Mouse (Mus musculus): ENCODE results near the gene Tbc1d25.
A peak's percentile ranks its signal among the peaks of the same experiment; 100 is the strongest.

Tbc1d25 gene

DNA sequence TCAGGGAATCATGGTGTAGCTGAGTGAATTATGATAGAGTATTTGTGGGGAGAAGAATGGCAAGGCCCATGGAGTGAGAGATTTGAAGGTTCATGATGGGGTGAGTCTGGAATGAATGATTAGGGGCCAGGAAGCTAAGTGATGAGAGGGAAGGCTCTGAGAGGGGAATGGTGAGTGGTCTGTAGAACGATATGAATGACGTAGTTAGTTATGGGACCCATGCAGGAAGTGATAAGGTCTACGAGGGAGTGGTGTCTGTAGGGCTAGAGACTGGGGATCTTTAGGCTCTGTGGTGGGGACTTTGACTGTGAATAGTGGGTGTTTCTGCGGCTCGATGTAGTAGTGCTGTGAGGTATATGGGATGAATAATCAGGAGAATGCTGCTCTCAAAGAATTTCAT lies 3.7 kb upstream of the Tbc1d25 start:
- no peak for DNase-seq (ENCODE audit: low read depth)

DNA sequence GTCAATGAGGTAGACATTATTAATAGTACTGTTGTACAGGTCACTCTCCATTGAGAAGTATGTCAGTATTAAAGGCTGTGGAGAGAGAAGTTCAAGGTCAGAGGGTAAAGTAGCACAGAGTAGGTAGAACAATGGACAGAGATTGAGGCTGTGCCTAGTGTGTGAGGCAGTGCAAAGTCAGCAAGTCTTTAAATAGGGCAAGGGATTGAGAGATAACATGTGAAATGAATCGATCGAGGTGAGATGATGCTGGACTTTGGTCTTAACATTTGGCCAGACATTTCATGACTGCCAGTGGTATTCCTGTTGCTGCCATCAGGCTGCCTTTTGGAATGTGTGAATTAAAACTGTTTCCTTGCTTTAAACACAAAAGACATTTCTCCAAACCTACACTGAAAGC lies 2.9 kb upstream of the Tbc1d25 start:
- DNase-seq (ENCODE audit: low read depth): no peak

- DNase-seq (ENCODE audit: low read depth): no peak
These were observed 845 bp downstream of the Tbc1d25 start for GRCm38 (mm10) chrX:8175169-8175503.

DNA sequence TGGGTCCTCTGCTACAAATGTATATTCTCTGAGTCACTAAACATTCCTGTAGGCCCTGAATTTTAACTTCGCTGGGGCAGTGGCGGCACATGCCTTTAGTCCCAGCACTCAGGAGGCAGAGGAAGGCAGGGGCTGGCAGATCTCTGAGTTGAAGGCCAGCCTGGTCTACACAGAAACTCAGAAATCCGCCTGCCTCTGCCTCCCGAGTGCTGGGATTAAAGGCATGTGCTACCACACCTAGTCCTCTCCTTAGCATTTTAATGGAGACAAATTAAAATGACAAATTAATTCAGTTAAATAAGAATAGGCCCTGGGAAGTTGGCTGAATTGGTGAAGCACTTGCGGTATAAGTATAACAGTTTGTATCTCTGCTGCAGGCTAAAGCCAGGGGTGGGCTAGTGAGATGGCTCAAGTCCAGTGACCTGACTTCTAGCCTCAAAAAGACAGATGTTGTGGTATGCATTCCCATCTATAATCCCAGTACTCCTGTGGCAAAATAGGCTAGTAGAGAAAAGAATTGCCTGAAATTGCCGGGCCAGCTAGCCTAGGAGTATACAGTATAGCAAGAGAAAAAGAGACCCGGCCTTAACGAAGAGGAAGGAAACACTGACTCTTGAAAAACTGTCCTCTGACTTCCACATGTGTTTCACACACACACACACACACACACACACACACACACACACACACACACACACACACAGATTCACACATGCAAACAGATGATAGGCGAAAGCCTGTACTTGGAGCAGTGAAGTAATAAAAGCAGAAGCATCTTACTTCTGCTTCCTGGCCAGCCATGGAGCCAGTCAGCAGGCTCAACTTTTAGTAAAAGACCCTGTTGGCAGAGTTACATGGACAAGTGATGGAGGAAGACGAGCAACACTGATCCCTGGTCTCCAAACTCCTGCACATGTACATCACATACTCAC lies 8.0 kb downstream of the Tbc1d25 start:
- DNase-seq (ENCODE audit: low read depth): no peak

DNA sequence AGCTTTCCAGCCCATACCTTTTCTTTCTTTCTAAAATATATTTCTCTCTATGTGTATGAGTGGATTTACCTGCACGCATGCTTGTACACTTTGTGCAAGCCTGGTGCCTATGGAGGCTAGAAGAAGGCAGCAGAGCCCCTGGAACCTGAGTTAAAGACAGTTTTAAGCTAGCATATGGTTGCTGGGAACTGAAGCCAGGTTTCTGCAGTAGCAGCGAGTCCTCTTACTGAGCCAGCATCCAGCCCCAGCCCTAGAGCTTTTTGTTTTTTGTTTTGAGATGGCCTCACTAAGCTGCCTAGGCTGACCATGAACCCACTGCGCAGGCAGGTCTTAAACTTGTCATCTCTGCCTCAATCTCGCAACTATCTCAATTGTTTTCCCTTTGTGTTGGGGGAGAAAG lies 11.5 kb downstream of the Tbc1d25 start:
- no peak for DNase-seq (ENCODE audit: low read depth)

GRCm38 (mm10) chrX:8163076-8163475 lies 12.9 kb downstream of the Tbc1d25 start:
- no peak for DNase-seq (ENCODE audit: low read depth)

DNA sequence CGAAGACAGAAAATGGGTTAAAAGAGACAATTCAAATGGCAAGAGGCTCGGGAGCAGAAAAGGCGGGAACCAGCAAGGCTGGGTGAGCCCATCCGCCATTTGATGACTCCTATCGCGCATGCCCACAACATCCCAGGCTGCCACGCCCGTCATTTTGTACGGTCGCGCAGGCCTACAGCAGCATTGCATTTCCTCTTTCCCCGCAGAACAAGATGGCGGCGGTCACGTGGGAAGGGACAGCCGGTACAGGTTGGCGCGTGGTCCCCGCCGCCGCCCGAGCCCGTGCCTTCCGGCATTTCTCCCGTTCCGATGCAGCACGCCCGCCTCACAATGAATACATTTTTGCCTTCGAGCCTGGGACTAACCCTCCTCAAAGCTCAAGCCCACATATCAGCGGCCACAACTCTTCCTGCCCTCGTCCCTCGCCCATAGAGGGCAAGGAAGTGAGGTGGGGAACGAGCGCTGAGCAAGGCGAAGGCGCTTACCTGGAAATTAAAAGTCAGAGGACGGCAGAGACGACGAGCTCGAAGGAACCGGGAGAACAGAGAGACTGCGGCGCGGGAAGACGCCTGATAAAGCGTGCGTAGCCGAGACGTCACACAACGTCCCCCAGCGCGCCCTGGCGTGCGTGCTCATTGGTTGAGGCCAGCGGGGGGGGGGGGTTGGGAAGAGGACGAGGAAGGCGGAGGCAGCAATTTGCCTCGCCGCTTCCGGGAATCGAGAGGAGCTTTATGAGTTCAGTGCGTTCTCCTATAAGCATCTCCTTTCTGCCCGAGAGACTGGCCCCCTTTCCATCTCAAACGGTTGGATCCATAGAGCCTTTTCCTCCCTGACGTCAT lies 30.6 kb downstream of the Tbc1d25 start, which contains the start of gene Rbm3:
TSS of gene Rbm3 (minus strand) at position 728 of the 839 bp plus-strand sequence.
- DNase-seq (ENCODE audit: low read depth): peak; percentile 66

DNA sequence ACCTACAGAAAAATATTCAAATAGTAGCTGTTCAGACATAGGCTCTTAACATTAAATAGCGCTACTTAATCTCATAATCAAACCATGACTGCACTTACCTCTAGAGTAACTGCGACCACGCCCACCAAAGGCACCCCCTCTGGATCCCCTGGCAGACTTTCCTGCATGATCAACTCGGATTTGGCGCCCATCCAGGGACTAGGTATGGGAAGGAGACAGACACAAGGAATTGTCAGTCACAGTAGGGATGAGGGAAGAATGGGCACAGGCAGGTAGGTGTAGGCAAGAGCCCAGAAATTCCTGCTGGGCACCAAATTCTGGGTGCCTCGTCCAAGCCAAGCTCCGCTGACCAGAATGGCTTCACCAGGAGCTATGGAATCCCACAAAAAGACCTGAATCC lies 32.2 kb downstream of the Tbc1d25 start:
- no peak for DNase-seq (ENCODE audit: low read depth)

DNA sequence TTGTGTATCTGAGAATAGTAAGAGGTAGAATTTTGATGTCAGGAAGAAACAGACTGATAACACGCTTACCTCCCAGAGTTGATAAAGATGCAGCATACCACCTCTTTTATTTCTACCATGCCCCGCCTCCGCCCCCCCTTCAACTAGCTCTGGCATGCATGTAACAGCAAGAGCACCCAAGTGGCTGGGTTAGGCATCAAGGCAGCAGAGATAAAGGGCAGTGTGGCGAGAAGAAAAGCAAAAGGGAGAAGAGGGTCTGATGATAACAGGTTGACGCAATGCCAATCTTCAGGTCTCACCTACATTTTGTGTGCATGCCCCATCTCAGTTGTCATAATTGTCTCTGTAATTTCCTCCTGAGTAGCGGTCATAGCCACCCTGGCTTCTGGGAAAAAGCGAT lies 33.0 kb downstream of the Tbc1d25 start:
- DNase-seq (ENCODE audit: low read depth): no peak

DNA sequence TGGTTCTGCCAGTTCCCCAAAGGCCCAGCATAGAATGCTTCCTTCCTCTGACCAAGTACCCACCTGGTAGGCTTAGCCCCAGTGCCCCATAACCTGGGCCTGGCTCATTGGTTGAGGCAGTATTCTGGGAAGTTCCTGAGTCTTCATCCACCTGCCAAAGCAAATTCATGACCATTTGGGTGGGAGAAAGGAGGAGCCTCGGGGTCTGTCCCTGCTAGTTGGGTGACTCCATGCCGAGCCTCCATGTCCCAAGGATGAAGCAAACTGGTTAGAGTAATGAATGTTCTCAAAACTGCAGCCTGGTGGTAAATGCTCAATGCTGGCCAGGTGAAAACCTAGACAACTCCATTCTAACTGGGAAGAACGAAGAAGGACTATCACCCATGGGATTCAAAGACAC lies 34.9 kb downstream of the Tbc1d25 start:
- no peak for DNase-seq (ENCODE audit: low read depth)

- no peak for DNase-seq (ENCODE audit: low read depth)
These were observed 35.5 kb downstream of the Tbc1d25 start for GRCm38 (mm10) chrX:8140446-8140845.

DNA sequence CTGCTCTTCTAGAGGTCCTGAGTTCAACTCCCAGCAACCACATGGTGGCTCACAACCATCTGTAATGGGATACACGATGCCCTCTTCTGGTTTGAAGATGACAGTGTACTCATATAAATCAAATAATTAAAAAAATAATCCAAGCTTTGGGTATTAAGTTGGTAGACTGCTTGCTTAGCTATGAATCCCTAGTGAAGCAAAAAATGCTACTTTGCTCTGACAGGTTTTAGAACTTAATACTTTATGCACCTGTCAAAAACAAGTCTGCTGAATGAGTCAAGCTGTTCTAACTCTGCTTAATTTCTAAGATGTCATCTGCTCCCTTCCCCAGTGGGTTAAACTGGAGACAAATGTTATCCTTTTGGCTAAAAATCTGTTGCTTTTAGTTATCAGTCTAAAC lies 36.5 kb downstream of the Tbc1d25 start:
- DNase-seq (ENCODE audit: low read depth): no peak

DNA sequence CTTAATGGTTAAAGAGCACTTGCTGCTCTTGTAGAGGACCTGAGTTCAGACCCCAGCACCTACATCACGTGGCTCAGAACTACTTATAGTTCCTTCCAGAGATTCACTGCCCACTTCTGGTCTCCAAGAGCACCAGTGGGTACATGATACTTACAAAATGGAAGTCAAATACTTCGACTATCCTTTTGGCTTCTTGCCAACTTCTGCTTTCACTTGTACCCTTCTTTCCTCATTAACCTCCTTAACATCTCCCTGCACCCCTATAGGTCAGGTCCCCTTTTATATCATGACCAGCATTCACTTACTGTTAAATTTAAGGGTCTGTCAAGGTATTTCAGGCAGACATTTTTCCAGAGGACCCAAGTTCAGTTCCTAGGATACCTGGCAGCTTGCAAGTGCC lies 40.1 kb downstream of the Tbc1d25 start:
- DNase-seq (ENCODE audit: low read depth): no peak

GRCm38 (mm10) chrX:8132017-8132976 lies 43.7 kb downstream of the Tbc1d25 start, which contains the start of gene Wdr13:
TSS of gene Wdr13 (minus strand) at chrX:8132892.
- DNase-seq (ENCODE audit: low read depth): peak; percentile 87

DNA sequence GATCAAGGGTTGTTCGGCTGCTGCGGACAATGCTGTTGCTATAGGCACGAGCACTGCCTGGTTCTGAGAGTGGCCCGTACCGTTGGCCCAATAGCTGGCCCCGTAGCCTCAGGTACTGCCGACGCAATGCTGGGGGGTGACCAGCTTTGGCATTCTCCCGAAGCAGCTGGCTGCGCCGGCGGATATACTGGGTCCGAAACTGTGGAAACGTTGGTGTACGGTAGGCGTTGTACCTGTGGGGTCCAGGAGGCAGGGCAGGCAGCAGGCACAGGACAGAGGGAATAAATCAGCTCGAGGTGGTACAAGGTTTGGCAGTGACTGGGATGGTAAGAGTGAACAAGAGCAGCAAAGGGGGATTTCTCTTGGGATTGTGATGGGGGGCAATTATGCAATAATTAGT lies 44.6 kb downstream of the Tbc1d25 start:
- no peak for DNase-seq (ENCODE audit: low read depth)

DNA sequence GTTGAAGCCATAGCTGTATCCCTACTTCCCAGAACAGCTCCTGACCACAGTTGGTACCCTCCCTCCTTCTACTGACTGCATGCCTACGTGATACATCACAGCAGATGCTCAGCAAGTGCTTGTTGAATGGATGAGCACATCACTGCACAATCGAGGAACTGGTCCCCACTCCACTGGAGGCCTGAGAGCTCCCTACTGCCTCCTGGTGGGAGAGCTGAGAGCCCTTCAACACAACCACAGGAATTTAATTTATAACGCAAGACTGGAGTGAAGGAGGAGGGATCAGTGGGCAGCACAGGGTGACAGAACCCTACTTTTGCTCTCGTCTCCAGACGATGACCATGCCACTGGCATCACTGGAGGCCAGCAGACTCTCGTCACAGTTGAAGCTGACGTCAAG lies 50.7 kb downstream of the Tbc1d25 start:
- DNase-seq (ENCODE audit: low read depth): no peak

DNA sequence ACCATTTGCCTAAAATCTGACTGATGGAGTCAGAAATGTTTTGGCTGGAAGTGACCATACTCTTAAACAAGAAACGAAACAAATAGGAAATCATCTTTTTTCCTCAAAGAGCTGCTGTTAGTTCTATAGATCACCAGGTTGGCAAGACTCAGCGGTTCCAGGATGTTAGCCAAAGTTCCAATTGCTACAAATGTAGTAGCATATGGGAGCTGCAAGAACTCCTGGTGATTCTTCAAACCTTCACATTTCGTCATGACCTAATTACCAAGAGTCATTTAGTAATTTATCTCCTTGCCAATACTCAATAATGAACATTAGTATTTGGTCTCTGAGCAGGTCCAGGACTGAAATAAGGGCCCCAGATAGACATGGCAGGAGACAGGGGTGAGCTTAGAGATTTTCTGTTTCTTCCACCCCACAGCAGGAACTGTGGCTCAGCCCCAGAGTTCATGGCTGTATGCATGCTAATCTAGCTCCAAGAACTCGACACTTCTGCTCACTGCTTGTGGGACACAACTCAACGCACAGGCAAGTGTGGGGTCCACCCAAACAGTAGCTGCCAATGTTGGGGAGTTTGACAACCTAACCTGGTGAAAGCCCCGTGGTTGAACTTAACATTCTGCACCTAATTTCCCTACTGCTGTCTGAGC lies 52.0 kb downstream of the Tbc1d25 start:
- no peak for DNase-seq (ENCODE audit: low read depth)

DNA sequence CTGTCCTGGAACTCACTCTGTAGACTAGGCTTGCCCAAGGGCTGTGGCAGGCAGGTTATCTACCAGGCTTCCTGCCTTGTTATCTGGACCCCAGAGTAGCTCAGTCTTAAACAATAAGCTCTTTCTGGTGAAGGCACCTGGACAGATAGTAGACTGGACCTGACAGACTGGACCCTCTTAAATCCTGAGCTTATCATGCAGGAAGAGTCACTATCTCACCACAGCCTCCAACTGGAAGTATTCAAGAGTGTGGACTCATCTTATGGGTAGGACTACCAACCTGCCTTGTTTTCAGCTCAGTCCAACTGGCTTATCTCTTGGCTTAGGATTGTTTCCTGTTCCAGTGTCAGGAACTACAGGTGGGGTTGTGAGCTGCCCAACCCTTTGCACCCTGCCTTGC lies 58.7 kb downstream of the Tbc1d25 start:
- no peak for DNase-seq (ENCODE audit: low read depth)

DNA sequence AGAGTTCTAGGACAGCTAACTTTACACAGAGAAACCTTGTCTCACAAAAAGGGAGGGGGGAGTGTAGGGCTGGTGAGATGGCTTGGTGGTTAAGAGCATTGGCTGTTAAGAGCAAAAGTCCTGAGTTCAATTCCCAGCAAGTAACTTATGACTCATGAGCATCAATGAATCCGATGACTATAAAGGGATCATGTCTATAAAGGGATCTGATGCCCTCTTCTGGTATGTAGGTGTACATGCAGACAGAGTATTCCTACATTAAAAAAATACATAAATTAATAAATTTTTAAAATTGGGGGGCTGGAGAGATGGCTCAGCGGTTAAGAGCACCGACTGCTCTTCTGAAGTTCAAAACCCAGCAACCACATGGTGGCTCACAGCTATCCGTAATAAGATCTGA lies 60.7 kb downstream of the Tbc1d25 start:
- DNase-seq (ENCODE audit: low read depth): no peak

- DNase-seq (ENCODE audit: low read depth): no peak
These were observed 71.0 kb downstream of the Tbc1d25 start for GRCm38 (mm10) chrX:8105019-8105418.

Measured in c-Kit-positive CD71-positive TER-119-negative erythroid progenitor cells, embryonic 14.5 days (primary cell).